7 mouse cellular contexts compared by ENCODE assay signal in genomic region chr11:57800971-57801765, GRCm38 (mm10). TPM values are rescaled to one million over a fixed set of nuclear protein-coding genes. Genes with fewer than 3 reads are reported as not detected.
DNase-seq lines count a peak whose midpoint lies in the region; ATAC-seq lines count a peak whose summit lies in the region.

Gene Sap30l, plus strand, starts transcription at chr11:57801637.

- WGBS in intestine, embryonic 15.5 days = under 1% methylated on average over 62 of the region's 66 CpGs
- under 1% methylated on average over 66 of the region's 66 CpGs for WGBS in midbrain, embryonic 10.5 days

- peak within 1 kb of the TSS; percentile 99 for H3K4me3 ChIP-seq in intestine, embryonic 15.5 days (replicated peaks)
- peak within 1 kb of the TSS; percentile 98 for H3K4me3 ChIP-seq in midbrain, embryonic 10.5 days

- H3K27ac ChIP-seq in intestine, embryonic 15.5 days = peak within 1 kb of the TSS; percentile 81
- peak within 1 kb of the TSS; percentile 87 for H3K27ac ChIP-seq in midbrain, embryonic 10.5 days (replicated peaks)

- no peaks in the 10 kb centered on the region for H3K36me3 ChIP-seq in intestine, embryonic 15.5 days
- H3K36me3 ChIP-seq in midbrain, embryonic 10.5 days = peaks cover 5% of the 10 kb centered on the region

- no peaks in the 10 kb centered on the region for H3K9me3 ChIP-seq in intestine, embryonic 15.5 days
- no peaks in the 10 kb centered on the region for H3K9me3 ChIP-seq in midbrain, embryonic 10.5 days (replicated peaks)

- DNase-seq in adrenal gland, adult 18-20 months (ENCODE audit: low spot score in 2 of 2) = peak; percentile 94 to 97
- peak; percentile 99 for DNase-seq in embryo, embryonic 11 days
- peak; percentile 96 for DNase-seq in gastrocnemius, postnatal 36 days
- DNase-seq in left cerebral cortex, postnatal 25 days (ENCODE audit: low spot score in 2 of 2) = peak; percentile 97
- DNase-seq in midbrain, embryonic 10.5 days (ENCODE audit: low spot score) = peak; percentile 96
- peak; percentile 95 for DNase-seq in right cerebral cortex, postnatal 4 days

- H3K27me3 ChIP-seq in intestine, embryonic 15.5 days (replicated peaks) = no peaks in the 10 kb centered on the region
- H3K27me3 ChIP-seq in midbrain, embryonic 10.5 days (ENCODE audit: low read depth, poor library complexity, severe bottlenecking) = no peaks in the 10 kb centered on the region

- H3K4me2 ChIP-seq in intestine, embryonic 15.5 days (replicated peaks) = peak within 1 kb of the TSS; percentile 97

- peak; percentile 97 for ATAC-seq in intestine, embryonic 15.5 days

- intact Hi-C loops in gastrocnemius, postnatal 36 days (cut with DNase I) = no loop called here
- intact Hi-C loops in left cerebral cortex, postnatal 25 days (cut with DNase I) = no loop called here

- peak within 1 kb of the TSS; percentile 96 for H3K9ac ChIP-seq in intestine, embryonic 15.5 days

- H3K4me1 ChIP-seq in intestine, embryonic 15.5 days (replicated peaks) = peaks cover 16% of the 10 kb centered on the region; the same call in 1 of the 2 replicates
- H3K4me1 ChIP-seq in midbrain, embryonic 10.5 days = peaks cover 50% of the 10 kb centered on the region

RNA-seq across cellular contexts. Expression of gene Sap30l, which starts in this region (rescaled TPM):
- 10 to 100 TPM; 48.5 to 62.8 TPM for total RNA-seq in adrenal gland, adult 18-20 months (2021)
- total RNA-seq in gastrocnemius, postnatal 36 days (2021) = 10 to 100 TPM; 36.8 to 37.0 TPM
- polyA plus RNA-seq in intestine, embryonic 15.5 days (2015; fragmentation: Nextera tagmentation; extraction: Ambion mirVana) = 11.2 and 12.0 TPM in 2 replicates
- total RNA-seq in left cerebral cortex, postnatal 25 days (2021) = 10 to 100 TPM; 50.4 to 50.9 TPM
- 7.2 TPM in 2 replicates for polyA plus RNA-seq in midbrain, embryonic 10.5 days (2016; fragmentation: Nextera tagmentation; extraction: Ambion mirVana)

Comparison
In these comparisons a context has a peak if more than half of its experiments do, and no peak if none do; other contexts are left out.
1. Peak in every context shown above with its lines: DNase-seq, ATAC-seq, H3K4me3 ChIP-seq and H3K27ac ChIP-seq.